9 mouse cellular contexts compared by ENCODE assay signal in genomic region chr12:105722657-105723056, GRCm38 (mm10). TPM values are rescaled to one million over a fixed set of nuclear protein-coding genes. Genes with fewer than 3 reads are reported as not detected.
A peak's percentile ranks its signal among the peaks of the same experiment; 100 is the strongest.
DNase-seq lines count a peak whose midpoint lies in the region; ATAC-seq and TF ChIP-seq lines count a peak whose summit lies in the region.
"Had no signal": no experiment of that assay in that cellular context is flagged by ENCODE, and none has a peak within 500 bp of the region (broad histone marks: within the 10 kb centered on the region; RNA-seq: fewer than 3 reads in every experiment).

No protein-coding gene starts in this region.

- no peaks in the 10 kb centered on the region for H3K36me3 ChIP-seq in heart, postnatal 0 days (replicated peaks; ENCODE audit: control insufficient read depth, insufficient read depth, low read length)
- H3K36me3 ChIP-seq in heart, embryonic 11.5 days (ENCODE audit: control insufficient read depth, insufficient read depth, low read length): no peaks in the 10 kb centered on the region
- H3K36me3 ChIP-seq in embryonic facial prominence, embryonic 14.5 days (ENCODE audit: control insufficient read depth, insufficient read depth, low read length): no peaks in the 10 kb centered on the region
- H3K36me3 ChIP-seq in neural tube, embryonic 11.5 days (ENCODE audit: control insufficient read depth, insufficient read depth, low read length): no peaks in the 10 kb centered on the region
- H3K36me3 ChIP-seq: liver, embryonic 15.5 days had no signal

- no peaks in the 10 kb centered on the region for H3K9me3 ChIP-seq in heart, postnatal 0 days (replicated peaks; ENCODE audit: control insufficient read depth, low read length)
- H3K9me3 ChIP-seq in heart, embryonic 11.5 days (replicated peaks; ENCODE audit: control insufficient read depth, low read length): no peaks in the 10 kb centered on the region
- no peaks in the 10 kb centered on the region for H3K9me3 ChIP-seq in embryonic facial prominence, embryonic 14.5 days (ENCODE audit: control insufficient read depth, low read length)
- H3K9me3 ChIP-seq in neural tube, embryonic 11.5 days (ENCODE audit: control insufficient read depth, low read length): no peaks in the 10 kb centered on the region
- H3K9me3 ChIP-seq: liver, embryonic 15.5 days had no signal

- TF ChIP-seq CTCF in heart, postnatal 0 days (IDR thresholded peaks at IDR 0.05; ENCODE audit: low read depth): peak; percentile 75
- TF ChIP-seq CTCF in Patski (IDR thresholded peaks at IDR 0.05): peak; percentile 68

- TF ChIP-seq EP300 in heart, postnatal 0 days (IDR thresholded peaks at IDR 0.05; ENCODE audit: low read depth): no peak

- no peaks in the 10 kb centered on the region for H3K27me3 ChIP-seq in heart, postnatal 0 days (ENCODE audit: control insufficient read depth, insufficient read depth, low read length)
- H3K27me3 ChIP-seq in heart, embryonic 11.5 days (ENCODE audit: control insufficient read depth, insufficient read depth, low read length): no peaks in the 10 kb centered on the region
- no peaks in the 10 kb centered on the region for H3K27me3 ChIP-seq in Patski
- H3K27me3 ChIP-seq in embryonic facial prominence, embryonic 14.5 days (replicated peaks; ENCODE audit: control insufficient read depth, insufficient read depth, low read length): no peaks in the 10 kb centered on the region
- no peaks in the 10 kb centered on the region for H3K27me3 ChIP-seq in neural tube, embryonic 11.5 days (ENCODE audit: control insufficient read depth, insufficient read depth, low read length)
- H3K27me3 ChIP-seq: liver, embryonic 15.5 days had no signal

- no peak overlapping the region for H3K4me3 ChIP-seq in heart, postnatal 0 days (ENCODE audit: low read depth, low read length)
- H3K4me3 ChIP-seq in heart, embryonic 11.5 days (ENCODE audit: low read depth, low read length): no peak overlapping the region
- no peak overlapping the region for H3K4me3 ChIP-seq in embryonic facial prominence, embryonic 14.5 days (ENCODE audit: low read depth, low read length)
- H3K4me3 ChIP-seq in neural tube, embryonic 11.5 days (ENCODE audit: low read depth, low read length): no peak overlapping the region
- H3K4me3 ChIP-seq: liver, embryonic 15.5 days had no signal

- no peak overlapping the region for H3K27ac ChIP-seq in heart, postnatal 0 days (ENCODE audit: low read depth)
- no peak overlapping the region for H3K27ac ChIP-seq in heart, embryonic 11.5 days (ENCODE audit: low read depth, low read length)
- H3K27ac ChIP-seq in embryonic facial prominence, embryonic 14.5 days (replicated peaks; ENCODE audit: low read depth, low read length): no peak overlapping the region
- H3K27ac ChIP-seq in neural tube, embryonic 11.5 days (ENCODE audit: low read depth, low read length): no peak overlapping the region
- H3K27ac ChIP-seq: liver, embryonic 15.5 days had no signal

- no peak overlapping the region for H3K9ac ChIP-seq in heart, postnatal 0 days (replicated peaks; ENCODE audit: low read depth, low read length)
- H3K9ac ChIP-seq in heart, embryonic 11.5 days (ENCODE audit: low read depth, low read length): no peak overlapping the region
- no peak overlapping the region for H3K9ac ChIP-seq in embryonic facial prominence, embryonic 14.5 days (ENCODE audit: low read depth, low read length)
- H3K9ac ChIP-seq in neural tube, embryonic 11.5 days (ENCODE audit: low read length): no peak overlapping the region
- H3K9ac ChIP-seq: liver, embryonic 15.5 days had no signal

- H3K4me2 ChIP-seq in heart, postnatal 0 days (ENCODE audit: low read depth, low read length): no peak overlapping the region
- no peak overlapping the region for H3K4me2 ChIP-seq in heart, embryonic 11.5 days
- H3K4me2 ChIP-seq in embryonic facial prominence, embryonic 14.5 days (ENCODE audit: low read depth, low read length): no peak overlapping the region
- no peak overlapping the region for H3K4me2 ChIP-seq in neural tube, embryonic 11.5 days (ENCODE audit: low read depth)
- H3K4me2 ChIP-seq: liver, embryonic 15.5 days had no signal

- CTCF ChIA-PET in Patski (lab: Charles Lee): no interaction called here

- WGBS in heart, postnatal 0 days: under 1% methylated on average over 5 of the region's 5 CpGs
- WGBS in heart, embryonic 11.5 days (ENCODE audit: insufficient replicate concordance): 3% methylated on average over 5 of the region's 5 CpGs
- WGBS in embryonic facial prominence, embryonic 14.5 days: 3% methylated on average over 5 of the region's 5 CpGs
- 3% methylated on average over 5 of the region's 5 CpGs for WGBS in large intestine, adult 2 months
- WGBS in neural tube, embryonic 11.5 days: 7% methylated on average over 5 of the region's 5 CpGs

- peak; percentile 33 for DNase-seq in heart, postnatal 0 days (ENCODE audit: low spot score)
- DNase-seq in A20 (ENCODE audit: low read depth, low spot score) (peak; percentile 64), Patski (ENCODE audit: low read depth, low spot score) (no peak)
- peak; percentile 63 for DNase-seq in embryonic facial prominence, embryonic 14.5 days (ENCODE audit: low spot score)
- DNase-seq in large intestine, adult 2 months (ENCODE audit: low read depth, low spot score): peak; percentile 22
- peak; percentile 40 for DNase-seq in neural tube, embryonic 11.5 days (ENCODE audit: low spot score)
- no peak for DNase-seq in gastrocnemius, adult 8-10 months (ENCODE audit: low spot score in 2 of 2)

- no peaks in the 10 kb centered on the region for H3K4me1 ChIP-seq in heart, postnatal 0 days (ENCODE audit: control insufficient read depth, insufficient read depth)
- no peaks in the 10 kb centered on the region for H3K4me1 ChIP-seq in heart, embryonic 11.5 days (ENCODE audit: control insufficient read depth, insufficient read depth, low read length)
- H3K4me1 ChIP-seq in embryonic facial prominence, embryonic 14.5 days (ENCODE audit: control insufficient read depth, insufficient read depth, low read length): no peaks in the 10 kb centered on the region
- H3K4me1 ChIP-seq in neural tube, embryonic 11.5 days (ENCODE audit: control insufficient read depth, insufficient read depth, low read length): no peaks in the 10 kb centered on the region

- POLR2A ChIA-PET in Patski (lab: Charles Lee): no interaction called here

- in situ Hi-C loops in Patski (cut with MboI; ENCODE audit: low pct_unique_long_range_greater_than_20kb): no loop called here

- ATAC-seq in heart, postnatal 0 days (ENCODE audit: insufficient read depth, low read depth): peak; percentile 44; the same call in 1 of the 2 replicates
- ATAC-seq in heart, embryonic 11.5 days (replicated peaks; ENCODE audit: insufficient number of reproducible peaks, low FRiP score, low TSS enrichment): no peak
- peak; percentile 76 for ATAC-seq in Patski
- ATAC-seq in embryonic facial prominence, embryonic 14.5 days (ENCODE audit: low read depth): 0 out of 2 replicates have a peak, but pooled peaks have one; percentile 39
- ATAC-seq in neural tube, embryonic 11.5 days (ENCODE audit: insufficient read depth, low FRiP score, low TSS enrichment): no peak

RNA-seq across cellular contexts. Expression of gene Ak7, which starts 16.9 kb away (rescaled TPM):
- not detected in 2 replicates for total RNA-seq in heart, postnatal 0 days (2014; rRNA removed; ENCODE audit: low replicate concordance)
- 0.14 and 0.23 TPM in 2 replicates for polyA plus RNA-seq in heart, postnatal 0 days (2015; fragmentation: Nextera tagmentation; extraction: Ambion mirVana)
- 0.13 and 0.19 TPM in 2 replicates for polyA plus RNA-seq in heart, embryonic 11.5 days (2014; fragmentation: Nextera tagmentation; extraction: Ambion mirVana)
- polyA plus RNA-seq in Patski (2021): not detected
- 0.29 and 1.3 TPM in 2 replicates for polyA plus RNA-seq in embryonic facial prominence, embryonic 14.5 days (2014; fragmentation: Nextera tagmentation; extraction: Ambion mirVana)
- polyA plus RNA-seq in large intestine, adult 2 months (2012; rRNA removed): 0.18 and 0.47 TPM in 2 replicates
- polyA plus RNA-seq in neural tube, embryonic 11.5 days (2014; fragmentation: Nextera tagmentation; extraction: Ambion mirVana): 0.07 and 0.12 TPM in 2 replicates
- total RNA-seq in gastrocnemius, adult 8-10 months (2022): not detected

RNA-seq across cellular contexts. Expression of gene Atg2b, which starts 37.6 kb away (rescaled TPM):
- 19.7 and 20.8 TPM in 2 replicates for total RNA-seq in heart, postnatal 0 days (2014; rRNA removed; ENCODE audit: low replicate concordance)
- 5.3 and 5.4 TPM in 2 replicates for polyA plus RNA-seq in heart, postnatal 0 days (2015; fragmentation: Nextera tagmentation; extraction: Ambion mirVana)
- polyA plus RNA-seq in heart, embryonic 11.5 days (2014; fragmentation: Nextera tagmentation; extraction: Ambion mirVana): 12.2 and 14.0 TPM in 2 replicates
- 28.7 TPM for polyA plus RNA-seq in Patski (2021)
- polyA plus RNA-seq in embryonic facial prominence, embryonic 14.5 days (2014; fragmentation: Nextera tagmentation; extraction: Ambion mirVana): 16.5 and 17.5 TPM in 2 replicates
- polyA plus RNA-seq in large intestine, adult 2 months (2012; rRNA removed): 11.8 and 15.3 TPM in 2 replicates
- polyA plus RNA-seq in neural tube, embryonic 11.5 days (2014; fragmentation: Nextera tagmentation; extraction: Ambion mirVana): 16.6 and 17.3 TPM in 2 replicates
- total RNA-seq in gastrocnemius, adult 8-10 months (2022): 10 to 100 TPM; 16.8 to 20.5 (median 19.0) TPM

RNA-seq across cellular contexts. Expression of gene Gskip, which starts 38.0 kb away (rescaled TPM):
- 7.0 and 8.8 TPM in 2 replicates for total RNA-seq in heart, postnatal 0 days (2014; rRNA removed; ENCODE audit: low replicate concordance)
- 16.8 and 17.1 TPM in 2 replicates for polyA plus RNA-seq in heart, postnatal 0 days (2015; fragmentation: Nextera tagmentation; extraction: Ambion mirVana)
- 27.4 and 27.7 TPM in 2 replicates for polyA plus RNA-seq in heart, embryonic 11.5 days (2014; fragmentation: Nextera tagmentation; extraction: Ambion mirVana)
- polyA plus RNA-seq in Patski (2021): 20.4 TPM
- 27.9 and 29.7 TPM in 2 replicates for polyA plus RNA-seq in embryonic facial prominence, embryonic 14.5 days (2014; fragmentation: Nextera tagmentation; extraction: Ambion mirVana)
- polyA plus RNA-seq in large intestine, adult 2 months (2012; rRNA removed): 15.0 and 17.0 TPM in 2 replicates
- polyA plus RNA-seq in neural tube, embryonic 11.5 days (2014; fragmentation: Nextera tagmentation; extraction: Ambion mirVana): 35.2 and 40.7 TPM in 2 replicates
- 1 to 10 TPM; 6.1 to 7.7 (median 6.3) TPM for total RNA-seq in gastrocnemius, adult 8-10 months (2022)

Comparison
In these comparisons a context has a peak if more than half of its experiments do, and no peak if none do; other contexts are left out.
1. ATAC-seq: peak in heart, postnatal 0 days (single experiment), Patski (single experiment) and embryonic facial prominence, embryonic 14.5 days (single experiment); none in heart, embryonic 11.5 days (single experiment) and neural tube, embryonic 11.5 days (single experiment).
2. DNase-seq: peak in heart, postnatal 0 days (single experiment), A20 (single experiment), embryonic facial prominence, embryonic 14.5 days (single experiment), large intestine, adult 2 months (single experiment) and neural tube, embryonic 11.5 days (single experiment); none in Patski (single experiment) and gastrocnemius, adult 8-10 months (0 of 2).